Mouse (Mus musculus) liver, postnatal 0 days (tissue): ENCODE data around the gene Lrrc8b. TPM values are rescaled to one million over a fixed set of nuclear protein-coding genes. Genes with fewer than 3 reads are reported as not detected.
A peak's percentile ranks its signal among the peaks of the same experiment; 100 is the strongest.

Source experiments
- ATAC-seq: fragments of 200-750 bp; cut with Nextera tagmentation; 2 replicates; pipeline ENCODE4 v1.8.0; 2017; ENCODE audit warnings: mild to moderate bottlenecking, moderate library complexity
- DNase-seq: peaks from one replicate; pipeline ENCODE4 v3.0.0-alpha.2; 2016
- H3K27ac ChIP-seq: fragments of 300-500 bp; sonication (generic); 2 replicates; pipeline ENCODE4 v1.5.1; 2014; ENCODE audit warnings: antibody characterized with exemption, moderate library complexity, mild to moderate bottlenecking, low read depth
- H3K27me3 ChIP-seq: fragments of 300-500 bp; sonication (generic); 2 replicates; pipeline ENCODE4 v1.6.1; 2014; ENCODE audit warnings: low read length, control low read depth, mixed read lengths; ENCODE audit not compliant: insufficient read depth
- H3K36me3 ChIP-seq: fragments of 300-500 bp; sonication (generic); replicated peaks from 2 replicates; pipeline ENCODE4 v1.6.1; 2014; ENCODE audit warnings: mild to moderate bottlenecking, control low read depth, low read length, moderate library complexity, mixed read lengths; ENCODE audit not compliant: insufficient read depth
- H3K4me1 ChIP-seq: fragments of 300-500 bp; sonication (generic); 2 replicates; pipeline ENCODE4 v1.6.1; 2014; ENCODE audit warnings: antibody characterized with exemption, mild to moderate bottlenecking, control low read depth; ENCODE audit not compliant: insufficient read depth
- H3K4me2 ChIP-seq: fragments of 300-500 bp; sonication (generic); 2 replicates; pipeline ENCODE4 v1.6.1; 2014; ENCODE audit warnings: low read depth, mild to moderate bottlenecking, low read length, moderate library complexity, mixed read lengths
- H3K4me3 ChIP-seq: fragments of 300-500 bp; sonication (generic); 2 replicates; pipeline ENCODE4 v1.5.1; 2014; ENCODE audit warnings: low read depth, low read length
- H3K9ac ChIP-seq: fragments of 300-500 bp; sonication (generic); replicated peaks from 2 replicates; pipeline ENCODE4 v1.6.1; 2014; ENCODE audit warnings: mild to moderate bottlenecking, moderate library complexity
- H3K9me3 ChIP-seq: fragments of 300-500 bp; sonication (generic); 2 replicates; pipeline ENCODE4 v1.6.1; 2016; ENCODE audit warnings: mild to moderate bottlenecking, control low read depth, low read length, mixed read lengths
- CTCF ChIP-seq: sonication (generic); IDR thresholded peaks from 2 replicates; pipeline ENCODE4 v1.5.1; 2016; ENCODE audit warnings: antibody characterized with exemption, low read depth
- EP300 ChIP-seq: IDR thresholded peaks from 2 replicates; pipeline ENCODE4 v1.6.1; 2016; ENCODE audit warnings: antibody characterized with exemption, low read depth, mild to moderate bottlenecking
- WGBS: fragments of 180-500 bp; shearing (Covaris S2); extraction: QIAGEN DNeasy Blood & Tissue Kit; methylation state at CpG from one replicate; pipeline ENCODE4 v1.1.7; 2014; ENCODE audit not compliant: insufficient replicate concordance; 5-methylcytosine and 5-hydroxymethylcytosine counted together
- polyA plus RNA-seq: library from polyadenylated mRNA; unstranded; fragments of >200 nt; fragmentation: Nextera tagmentation; extraction: Ambion mirVana; gene quantifications from 2 replicates; pipeline ENCODE4 v1.2.1, GENCODE M21; 2015

The Lrrc8b gene
- polyA plus RNA-seq, 1 experiment from 2014 or later = 1.4 TPM

DNA sequence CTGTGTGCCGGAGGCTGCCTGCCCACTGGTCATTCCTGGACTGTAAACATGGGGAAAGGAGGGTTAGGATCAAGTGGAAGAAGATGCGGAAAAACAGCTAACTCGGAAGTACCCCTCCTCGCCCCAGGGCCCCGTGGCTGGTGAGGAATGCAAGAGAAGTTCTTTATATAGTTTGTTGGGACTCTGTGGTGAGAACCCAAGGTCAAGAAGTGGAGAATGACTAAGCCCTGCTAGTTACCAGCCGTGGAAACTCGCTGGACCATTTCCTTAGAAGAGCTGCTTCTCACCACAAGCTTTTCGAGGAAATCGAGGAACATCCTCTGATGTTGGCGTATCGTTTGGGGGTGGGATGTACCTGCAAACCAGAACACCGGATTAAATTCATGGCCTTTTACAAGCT is 109.4 kb downstream of the Lrrc8b start:
- ATAC-seq = no peak
- no peak for DNase-seq
- H3K4me1 ChIP-seq = peaks cover 20% of the 10 kb centered on the region
- H3K36me3 ChIP-seq = peaks cover 8% of the 10 kb centered on the region; the same call in 1 of the 2 replicates
- H3K27me3 ChIP-seq = no peaks in the 10 kb centered on the region
- 72% methylated on average over 12 of the region's 12 CpGs for WGBS
- H3K9me3 ChIP-seq = no peaks in the 10 kb centered on the region
- H3K9ac ChIP-seq = no peak overlapping the region
- H3K27ac ChIP-seq = no peak overlapping the region
- 0 out of 2 replicates have a peak overlapping the region, but pooled peaks have one; percentile 7 for H3K4me2 ChIP-seq
- TF ChIP-seq CTCF (no peak), EP300 (no peak)
- H3K4me3 ChIP-seq = no peak overlapping the region

DNA sequence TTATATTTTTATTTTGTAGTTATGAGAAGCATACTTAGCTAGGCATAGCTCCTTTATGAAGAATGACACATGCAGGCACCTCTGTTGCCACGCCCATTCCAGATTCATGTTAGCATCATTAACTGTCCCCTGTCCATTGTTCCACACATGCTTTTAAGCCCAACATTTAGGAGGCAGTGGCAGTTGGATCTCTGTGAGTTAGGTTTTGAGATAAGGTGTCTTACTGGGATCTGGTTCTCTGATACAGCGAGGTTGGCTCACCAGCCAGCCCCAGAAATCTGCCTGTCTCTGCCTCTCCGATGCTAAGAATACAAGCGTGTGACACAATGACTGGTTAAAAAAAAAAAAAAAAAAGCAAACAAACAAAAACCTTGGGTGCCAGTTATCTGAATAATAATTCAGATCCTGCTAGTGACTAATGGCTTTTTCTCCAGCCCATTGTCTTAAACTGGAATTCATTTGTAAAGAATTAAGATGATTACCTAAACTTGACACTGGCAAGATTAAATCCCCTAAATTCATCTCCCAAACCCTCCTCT is 110.6 kb downstream of the Lrrc8b start:
- Histone ChIP-seq H3K9me3 (no peaks in the 10 kb centered on the region), H3K27me3 (no peaks in the 10 kb centered on the region), H3K9ac (no peak overlapping the region), H3K4me2 (no peak overlapping the region), H3K4me3 (no peak overlapping the region), H3K36me3 (peaks cover 8% of the 10 kb centered on the region; the same call in 1 of the 2 replicates), H3K27ac (no peak overlapping the region), H3K4me1 (peaks cover 17% of the 10 kb centered on the region)
- TF ChIP-seq CTCF (no peak), EP300 (peak; percentile 85)
- WGBS = 58% methylated on average over 4 of the region's 4 CpGs
- DNase-seq (no peak), ATAC-seq (no peak)

DNA sequence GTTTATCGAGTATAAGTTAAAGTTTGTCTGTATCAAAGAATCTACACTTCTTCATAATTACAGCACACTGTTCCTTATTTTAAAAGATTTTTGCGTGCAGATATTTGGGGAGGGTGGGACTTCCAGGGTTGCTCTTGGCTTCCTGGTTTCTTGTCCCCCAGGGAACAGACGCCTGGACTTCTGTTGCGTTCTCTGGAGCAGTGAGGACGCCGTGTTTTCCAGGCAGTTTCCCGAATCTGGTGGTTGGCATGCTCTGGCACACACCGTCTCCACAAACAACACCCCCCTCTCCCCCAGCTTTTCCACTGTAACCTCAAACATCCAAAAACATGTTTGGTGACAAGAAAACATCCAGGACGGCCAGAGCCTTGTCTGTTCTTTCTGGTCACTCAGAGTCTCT is 111.2 kb downstream of the Lrrc8b start:
- DNase-seq = no peak
- Histone ChIP-seq H3K36me3 (peaks cover 8% of the 10 kb centered on the region; the same call in 1 of the 2 replicates), H3K27me3 (no peaks in the 10 kb centered on the region), H3K4me1 (peaks cover 14% of the 10 kb centered on the region), H3K4me3 (no peak overlapping the region), H3K4me2 (no peak overlapping the region), H3K9ac (no peak overlapping the region), H3K9me3 (no peaks in the 10 kb centered on the region), H3K27ac (0 out of 2 replicates have a peak overlapping the region, but pooled peaks have one; percentile 44)
- 81% methylated on average over 9 of the region's 9 CpGs for WGBS
- no peak for ATAC-seq
- TF ChIP-seq EP300 (no peak), CTCF (no peak)

DNA sequence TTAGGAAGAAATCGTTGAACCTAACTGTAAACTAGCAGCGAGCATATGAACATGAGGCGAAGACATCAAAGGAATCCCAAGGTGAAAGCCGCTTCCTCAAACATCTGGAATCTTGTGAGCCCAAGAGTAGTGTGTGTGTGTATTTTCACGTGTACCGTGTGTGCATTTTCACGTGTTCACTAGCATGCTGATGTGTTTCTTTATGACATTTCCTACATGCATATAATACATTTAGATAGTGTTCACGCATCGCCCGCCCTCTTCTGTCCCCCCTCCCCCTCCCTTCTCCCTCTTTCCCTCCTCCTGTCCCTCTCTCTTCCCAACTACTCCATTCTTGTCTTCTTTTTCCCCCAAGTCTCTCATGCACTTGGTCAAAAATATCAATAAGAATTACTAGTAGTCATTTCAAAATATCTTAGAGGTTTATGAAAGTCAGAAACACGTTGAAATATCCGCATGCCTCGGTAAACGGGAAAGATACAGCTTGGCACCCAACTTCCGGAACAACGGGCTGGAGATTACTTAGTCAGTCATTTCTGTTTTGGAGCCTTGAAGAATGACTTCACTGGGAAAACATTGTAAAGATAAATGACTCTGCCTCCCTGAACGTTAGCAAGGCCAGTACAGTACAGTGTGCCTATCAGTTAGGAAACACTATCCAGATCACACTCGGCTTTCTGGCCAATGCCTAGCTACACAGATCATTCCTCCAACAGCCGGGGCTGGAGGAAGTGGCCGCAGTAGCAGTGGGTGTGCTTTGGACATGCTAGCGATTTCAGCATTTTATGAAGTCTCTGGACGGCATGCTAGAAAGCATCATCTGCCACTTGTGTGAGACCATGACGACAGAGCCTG is 112.1 kb downstream of the Lrrc8b start:
- H3K27ac ChIP-seq = peak overlapping the region; percentile 44; the same call in 1 of the 2 replicates

DNA sequence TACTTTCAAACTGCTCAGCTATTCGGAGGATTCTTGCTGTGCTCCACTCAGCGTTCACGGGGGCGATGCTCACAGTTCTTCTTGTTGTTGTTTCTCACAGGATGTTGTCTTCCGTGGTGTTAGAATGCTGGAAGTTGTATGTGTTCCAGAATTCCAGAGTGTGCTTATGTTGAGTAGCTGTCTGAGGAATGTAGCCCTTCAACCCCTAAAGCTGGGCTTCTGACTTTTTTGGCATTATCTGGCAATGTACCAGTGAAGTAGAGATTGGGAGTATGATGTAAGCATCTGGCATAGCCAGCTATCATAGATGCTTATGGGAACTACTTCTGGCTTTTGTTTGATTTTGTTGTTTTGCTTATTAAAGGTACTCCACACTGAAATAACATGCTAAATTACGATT is 115.0 kb downstream of the Lrrc8b start:
- ATAC-seq (no peak), DNase-seq (no peak)
- H3K9me3 ChIP-seq = no peaks in the 10 kb centered on the region
- peak overlapping the region; percentile 2; the same call in 1 of the 2 replicates for H3K27ac ChIP-seq
- no peaks in the 10 kb centered on the region for H3K27me3 ChIP-seq
- TF ChIP-seq EP300 = no peak
- no peak overlapping the region for H3K9ac ChIP-seq
- no peak overlapping the region for H3K4me2 ChIP-seq
- no peak overlapping the region for H3K4me3 ChIP-seq
- peaks cover 3% of the 10 kb centered on the region; the same call in 1 of the 2 replicates for H3K36me3 ChIP-seq
- 75% methylated on average over 6 of the region's 6 CpGs for WGBS
- H3K4me1 ChIP-seq = peaks cover 7% of the 10 kb centered on the region

More for the DNA sequence above, 112.1 kb downstream of the Lrrc8b start:
- no peaks in the 10 kb centered on the region for H3K9me3 ChIP-seq
- H3K4me3 ChIP-seq = no peak overlapping the region
- H3K36me3 ChIP-seq = peaks cover 8% of the 10 kb centered on the region; the same call in 1 of the 2 replicates
- no peaks in the 10 kb centered on the region for H3K27me3 ChIP-seq
- ATAC-seq (peak; percentile 82), DNase-seq (peak; percentile 28)
- H3K4me2 ChIP-seq = peak overlapping the region; percentile 51
- peak overlapping the region; percentile 13 for H3K9ac ChIP-seq
- no peak for TF ChIP-seq CTCF
- TF ChIP-seq EP300 = peak; percentile 88
- 56% methylated on average over 23 of the region's 23 CpGs for WGBS
- peaks cover 9% of the 10 kb centered on the region for H3K4me1 ChIP-seq

DNA sequence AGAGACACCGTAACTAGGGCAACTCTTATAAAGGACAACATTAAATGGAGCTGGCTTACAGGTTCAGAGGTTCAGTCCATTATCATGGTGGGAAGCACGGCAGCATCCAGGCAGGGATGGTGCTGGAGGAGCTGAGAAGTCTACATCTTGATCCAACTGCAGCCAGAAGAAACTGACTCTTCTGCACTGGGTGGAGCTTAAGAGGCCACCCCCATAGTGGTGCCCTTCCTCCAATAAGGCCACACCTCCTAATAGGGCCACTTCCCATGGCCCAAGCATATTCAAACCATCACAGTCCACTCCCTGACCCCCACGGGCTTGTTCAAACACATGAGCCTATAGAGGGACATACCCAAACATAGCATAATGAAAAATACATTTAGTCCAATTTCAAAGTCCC is 119.6 kb downstream of the Lrrc8b start:
- H3K9ac ChIP-seq = no peak overlapping the region
- H3K4me3 ChIP-seq = no peak overlapping the region
- TF ChIP-seq EP300 = no peak
- no peak for TF ChIP-seq CTCF
- H3K4me2 ChIP-seq = no peak overlapping the region
- H3K9me3 ChIP-seq = no peaks in the 10 kb centered on the region
- H3K36me3 ChIP-seq = no peaks in the 10 kb centered on the region; the same call in 1 of the 2 replicates
- DNase-seq = no peak
- no peak overlapping the region for H3K27ac ChIP-seq
- no peaks in the 10 kb centered on the region for H3K27me3 ChIP-seq
- H3K4me1 ChIP-seq = peaks cover 5% of the 10 kb centered on the region; the same call in 1 of the 2 replicates
- 85% methylated on average over 3 of the region's 3 CpGs for WGBS
- ATAC-seq = no peak
